Mouse (Mus musculus) ES-E14 (cell line): ENCODE measurements around the gene Gp2.

ENCODE experiments used
- CHD2 ChIP-seq: IDR thresholded peaks from 2 replicates; pipeline ENCODE4 v1.6.1; 2014; ENCODE audit warnings: mild to moderate bottlenecking, low read depth, low read length, inconsistent platforms
- ZC3H11A ChIP-seq: IDR thresholded peaks from 2 replicates; pipeline ENCODE4 v1.6.1; 2012; ENCODE audit warnings: low read depth, mild to moderate bottlenecking, inconsistent platforms, low read length, borderline replicate concordance

DNA sequence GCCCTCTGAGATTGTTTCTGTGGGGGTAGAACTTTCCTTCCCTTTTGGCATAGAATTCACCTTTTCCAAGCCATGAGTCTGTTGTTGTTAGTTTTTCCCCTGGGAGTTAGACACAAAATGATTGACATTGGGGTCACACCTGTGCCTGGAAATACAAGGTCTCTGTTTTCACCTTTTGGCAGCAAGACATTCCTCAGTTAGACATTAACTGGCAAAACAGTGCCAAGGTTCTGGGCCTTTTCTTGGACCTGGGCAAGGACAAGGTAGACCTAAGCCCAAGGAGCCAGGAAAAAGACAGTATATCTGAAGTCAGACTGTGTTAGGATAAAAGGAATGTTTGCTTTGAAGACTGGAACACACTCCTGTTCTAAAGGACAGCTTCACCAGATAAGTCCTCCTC is 20.2 kb upstream of the Gp2 start, which contains the start of gene Umod:
- TF ChIP-seq ZC3H11A (no peak), CHD2 (no peak)
